Mouse (Mus musculus): ENCODE results near the gene Sspn.

- TF ChIP-seq POLR2A (IDR thresholded peaks at IDR 0.05; ENCODE audit: low read depth, low read length) = no peak
- TF ChIP-seq CTCF (conservative IDR thresholded peaks at IDR 0.05; ENCODE audit: insufficient read depth, insufficient read length, low read depth, low read length) = no peak
These were observed 37.9 kb upstream of the Sspn start for GRCm38 (mm10) chr6:145893366-145894021.
